In the genomic region with DNA sequence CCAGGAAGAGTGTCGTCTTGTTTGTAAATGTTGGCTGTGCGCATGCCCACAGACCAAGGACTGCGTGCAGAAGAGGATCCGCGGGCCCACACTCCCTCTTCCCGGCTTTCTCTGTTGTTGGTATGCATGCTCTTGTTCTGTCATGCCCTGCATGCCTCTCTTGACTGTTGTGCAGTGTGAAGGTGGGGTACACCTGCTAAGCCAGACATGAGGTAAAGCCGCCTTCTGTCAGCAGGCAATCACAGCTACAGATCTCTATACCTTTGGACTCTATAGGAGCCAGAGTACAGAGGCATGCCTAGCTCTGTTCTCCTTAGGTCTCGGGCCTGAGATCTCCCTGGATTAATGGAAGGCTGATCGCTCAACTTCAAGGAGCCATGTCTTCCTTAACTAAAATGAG, we compare ENCODE assay signal across 26 mouse cellular contexts. TPM values are rescaled to one million over a fixed set of nuclear protein-coding genes. Genes with fewer than 3 reads are reported as not detected.
DNase-seq lines count a peak whose midpoint lies in the region; ATAC-seq and TF ChIP-seq lines count a peak whose summit lies in the region.
"Had no signal": no experiment of that assay in that cellular context is flagged by ENCODE, and none has a peak within 500 bp of the region (broad histone marks: within the 10 kb centered on the region; RNA-seq: fewer than 3 reads in every experiment).

No protein-coding gene starts in this region.

- H3K4me3 ChIP-seq in stomach, embryonic 14.5 days (ENCODE audit: low read depth, low read length) = no peak overlapping the region
- H3K4me3 ChIP-seq in stomach, postnatal 0 days (ENCODE audit: low read depth, low read length) = no peak overlapping the region
- no peak overlapping the region for H3K4me3 ChIP-seq in embryonic facial prominence, embryonic 13.5 days
- H3K4me3 ChIP-seq in intestine, embryonic 15.5 days (replicated peaks) = no peak overlapping the region
- no peak overlapping the region for H3K4me3 ChIP-seq in limb, embryonic 15.5 days
- H3K4me3 ChIP-seq: erythroblast, embryonic 14.5 days; forebrain, embryonic 12.5 days; forebrain, embryonic 15.5 days; heart, adult 2 months; heart, embryonic 10.5 days; heart, embryonic 13.5 days had no signal

- ATAC-seq in stomach, embryonic 14.5 days (ENCODE audit: insufficient number of reproducible peaks, insufficient read depth, low FRiP score, low read depth) = peak; percentile 46; the same call in 1 of the 2 replicates
- ATAC-seq in stomach, postnatal 0 days (ENCODE audit: low FRiP score, low TSS enrichment) = no peak
- ATAC-seq in embryonic facial prominence, embryonic 13.5 days (ENCODE audit: insufficient number of reproducible peaks, insufficient read depth, low FRiP score, low TSS enrichment, low read depth) = 0 out of 2 replicates have a peak, but pooled peaks have one; percentile 71
- peak; percentile 60; the same call in 1 of the 2 replicates for ATAC-seq in intestine, embryonic 15.5 days
- ATAC-seq in limb, embryonic 15.5 days (ENCODE audit: insufficient number of reproducible peaks, low FRiP score, low TSS enrichment, low read depth) = peak; percentile 65; the same call in 1 of the 2 replicates
- no peak for ATAC-seq in megakaryocyte-erythroid progenitor cell, adult 5-6 weeks (replicated peaks; ENCODE audit: low FRiP score, low TSS enrichment, poor library complexity, severe bottlenecking)
- ATAC-seq: activated CD4-positive, CD25-positive, alpha-beta regulatory T cell, adult 4 months; forebrain, embryonic 15.5 days; hindbrain, postnatal 0 days had no signal

- TF ChIP-seq EP300 in stomach, postnatal 0 days (optimal IDR thresholded peaks at IDR 0.05) = no peak

- WGBS in stomach, embryonic 14.5 days = 78% methylated on average over 9 of the region's 9 CpGs
- WGBS in stomach, postnatal 0 days = 81% methylated on average over 9 of the region's 9 CpGs
- WGBS in embryonic facial prominence, embryonic 13.5 days = 79% methylated on average over 9 of the region's 9 CpGs
- WGBS in intestine, embryonic 15.5 days = 91% methylated on average over 9 of the region's 9 CpGs
- whole genome bisulfite sequencing in limb, embryonic 15.5 days = 73% methylated on average over 9 of the region's 9 CpGs

- no peak for TF ChIP-seq CTCF in stomach, postnatal 0 days (IDR thresholded peaks at IDR 0.05; ENCODE audit: low read depth)

- no peak overlapping the region for H3K4me2 ChIP-seq in stomach, embryonic 14.5 days (replicated peaks; ENCODE audit: low read depth, low read length)
- H3K4me2 ChIP-seq in stomach, postnatal 0 days (replicated peaks; ENCODE audit: low read depth) = no peak overlapping the region
- no peak overlapping the region for H3K4me2 ChIP-seq in embryonic facial prominence, embryonic 13.5 days
- no peak overlapping the region for H3K4me2 ChIP-seq in intestine, embryonic 15.5 days (replicated peaks)
- no peak overlapping the region for H3K4me2 ChIP-seq in limb, embryonic 15.5 days
- H3K4me2 ChIP-seq: forebrain, embryonic 12.5 days; forebrain, embryonic 15.5 days; heart, embryonic 13.5 days; hindbrain, embryonic 14.5 days had no signal

- H3K27me3 ChIP-seq in stomach, embryonic 14.5 days (ENCODE audit: control insufficient read depth, insufficient read depth, low read length) = no peaks in the 10 kb centered on the region
- no peaks in the 10 kb centered on the region for H3K27me3 ChIP-seq in stomach, postnatal 0 days (ENCODE audit: control insufficient read depth, insufficient read depth, low read length)
- no peaks in the 10 kb centered on the region for H3K27me3 ChIP-seq in embryonic facial prominence, embryonic 13.5 days
- no peaks in the 10 kb centered on the region for H3K27me3 ChIP-seq in intestine, embryonic 15.5 days (replicated peaks)
- H3K27me3 ChIP-seq in limb, embryonic 15.5 days = no peaks in the 10 kb centered on the region
- H3K27me3 ChIP-seq: forebrain, embryonic 12.5 days; forebrain, embryonic 15.5 days; heart, embryonic 13.5 days had no signal

- no peak overlapping the region for H3K9ac ChIP-seq in stomach, embryonic 14.5 days (replicated peaks; ENCODE audit: low read depth, low read length)
- no peak overlapping the region for H3K9ac ChIP-seq in stomach, postnatal 0 days (ENCODE audit: low read length)
- H3K9ac ChIP-seq in embryonic facial prominence, embryonic 13.5 days = no peak overlapping the region
- no peak overlapping the region for H3K9ac ChIP-seq in intestine, embryonic 15.5 days
- H3K9ac ChIP-seq in limb, embryonic 15.5 days = no peak overlapping the region
- H3K9ac ChIP-seq: forebrain, embryonic 12.5 days; forebrain, embryonic 15.5 days; heart, embryonic 13.5 days; hindbrain, embryonic 14.5 days had no signal

- H3K36me3 ChIP-seq in stomach, embryonic 14.5 days (ENCODE audit: control insufficient read depth, insufficient read depth, low read length) = no peaks in the 10 kb centered on the region
- H3K36me3 ChIP-seq in stomach, postnatal 0 days (ENCODE audit: control insufficient read depth, insufficient read depth, low read length) = no peaks in the 10 kb centered on the region; the same call in 1 of the 2 replicates
- 0 out of 2 replicates have a peak, but pooled peaks cover 4% of the 10 kb centered on the region for H3K36me3 ChIP-seq in embryonic facial prominence, embryonic 13.5 days
- no peaks in the 10 kb centered on the region for H3K36me3 ChIP-seq in intestine, embryonic 15.5 days
- H3K36me3 ChIP-seq in limb, embryonic 15.5 days = no peaks in the 10 kb centered on the region
- H3K36me3 ChIP-seq: forebrain, embryonic 12.5 days; forebrain, embryonic 15.5 days; heart, embryonic 10.5 days; heart, embryonic 13.5 days had no signal

- no peaks in the 10 kb centered on the region for H3K9me3 ChIP-seq in stomach, embryonic 14.5 days (ENCODE audit: control insufficient read depth, low read depth, low read length)
- H3K9me3 ChIP-seq in stomach, postnatal 0 days (ENCODE audit: control insufficient read depth, low read length) = no peaks in the 10 kb centered on the region
- H3K9me3 ChIP-seq in embryonic facial prominence, embryonic 13.5 days = no peaks in the 10 kb centered on the region
- no peaks in the 10 kb centered on the region for H3K9me3 ChIP-seq in intestine, embryonic 15.5 days
- no peaks in the 10 kb centered on the region for H3K9me3 ChIP-seq in limb, embryonic 15.5 days
- H3K9me3 ChIP-seq: forebrain, embryonic 12.5 days; forebrain, embryonic 15.5 days; heart, embryonic 10.5 days; heart, embryonic 13.5 days had no signal

- no peak overlapping the region for H3K27ac ChIP-seq in stomach, embryonic 14.5 days (ENCODE audit: low read length)
- no peak overlapping the region for H3K27ac ChIP-seq in stomach, postnatal 0 days (replicated peaks)
- H3K27ac ChIP-seq in embryonic facial prominence, embryonic 13.5 days = no peak overlapping the region
- H3K27ac ChIP-seq in intestine, embryonic 15.5 days = no peak overlapping the region
- H3K27ac ChIP-seq in limb, embryonic 15.5 days = no peak overlapping the region
- H3K27ac ChIP-seq: forebrain, embryonic 12.5 days; forebrain, embryonic 15.5 days; heart, adult 2 months; heart, embryonic 10.5 days; heart, embryonic 13.5 days; hindbrain, embryonic 14.5 days; hindbrain, postnatal 0 days had no signal

- DNase-seq in stomach, postnatal 0 days (ENCODE audit: low spot score) = no peak
- DNase-seq in kidney, adult 18-20 months = no peak
- DNase-seq in kidney, postnatal 10 days = no peak
- DNase-seq: adrenal gland, adult 8-10 months; adrenal gland, postnatal 25 days; cerebellum, adult 18-20 months; cerebellum, adult 9-10 months; cerebellum, postnatal 14 days; gastrocnemius, postnatal 10 days; gastrocnemius, postnatal 36 days; heart, adult 2 months; heart, postnatal 14 days; heart, postnatal 4 days had no signal

- peaks cover 2% of the 10 kb centered on the region; the same call in 1 of the 2 replicates for H3K4me1 ChIP-seq in stomach, embryonic 14.5 days (ENCODE audit: control insufficient read depth, insufficient read depth, low read length)
- no peaks in the 10 kb centered on the region for H3K4me1 ChIP-seq in stomach, postnatal 0 days (replicated peaks; ENCODE audit: control insufficient read depth, insufficient read depth)
- peaks cover 29% of the 10 kb centered on the region for H3K4me1 ChIP-seq in embryonic facial prominence, embryonic 13.5 days
- H3K4me1 ChIP-seq in intestine, embryonic 15.5 days (replicated peaks) = 0 out of 2 replicates have a peak, but pooled peaks cover 4% of the 10 kb centered on the region
- H3K4me1 ChIP-seq in limb, embryonic 15.5 days = peaks cover 6% of the 10 kb centered on the region; the same call in 1 of the 2 replicates
- H3K4me1 ChIP-seq: heart, embryonic 10.5 days had no signal

RNA-seq across cellular contexts. Expression of a gene that starts 55.7 kb away (rescaled TPM):
- polyA plus RNA-seq in stomach, embryonic 14.5 days (2014; fragmentation: Nextera tagmentation; extraction: Ambion mirVana) = 4.9 and 7.4 TPM in 2 replicates
- 4.3 and 5.1 TPM in 2 replicates for polyA plus RNA-seq in stomach, postnatal 0 days (2015; fragmentation: Nextera tagmentation; extraction: Ambion mirVana)
- 6.5 and 7.7 TPM in 2 replicates for polyA plus RNA-seq in embryonic facial prominence, embryonic 13.5 days (2015; fragmentation: Nextera tagmentation; extraction: Ambion mirVana)
- 5.8 and 5.9 TPM in 2 replicates for polyA plus RNA-seq in intestine, embryonic 15.5 days (2015; fragmentation: Nextera tagmentation; extraction: Ambion mirVana)
- polyA plus RNA-seq in limb, embryonic 15.5 days (2015; fragmentation: Nextera tagmentation; extraction: Ambion mirVana) = 5.3 and 7.0 TPM in 2 replicates
- 5.0 and 18.9 TPM in 2 replicates for total RNA-seq in megakaryocyte-erythroid progenitor cell, adult 5-6 weeks (2014; fragmentation: Nextera tagmentation)
- total RNA-seq in megakaryocyte-erythroid progenitor cell, adult 5-6 weeks (2017) = 6.6 and 6.8 TPM in 2 replicates

Comparison
In these comparisons a context has a peak if more than half of its experiments do, and no peak if none do; other contexts are left out.
1. ATAC-seq: peak in stomach, embryonic 14.5 days (single experiment), embryonic facial prominence, embryonic 13.5 days (single experiment), intestine, embryonic 15.5 days (single experiment) and limb, embryonic 15.5 days (single experiment); none in stomach, postnatal 0 days (single experiment) and megakaryocyte-erythroid progenitor cell, adult 5-6 weeks (single experiment).